Mouse (Mus musculus) layer of hippocampus, adult 18-20 months (tissue): ENCODE measurements around the gene Myo1h. TPM values are rescaled to one million over a fixed set of nuclear protein-coding genes. Genes with fewer than 3 reads are reported as not detected.

ENCODE experiments used
- DNase-seq, 2 experiments: peaks; one replicate each; pipeline ENCODE4 v3.0.0; 2022; ENCODE audit warnings: low spot score in 2 of 2
- total RNA-seq, 2 experiments: library from RNA; stranded (reverse); gene quantifications; 2 replicates each; pipeline ENCODE4 v1.2.3; 2021

Myo1h gene
- total RNA-seq, 2 experiments from 2014 or later: 3.6 to 3.7 TPM

DNA sequence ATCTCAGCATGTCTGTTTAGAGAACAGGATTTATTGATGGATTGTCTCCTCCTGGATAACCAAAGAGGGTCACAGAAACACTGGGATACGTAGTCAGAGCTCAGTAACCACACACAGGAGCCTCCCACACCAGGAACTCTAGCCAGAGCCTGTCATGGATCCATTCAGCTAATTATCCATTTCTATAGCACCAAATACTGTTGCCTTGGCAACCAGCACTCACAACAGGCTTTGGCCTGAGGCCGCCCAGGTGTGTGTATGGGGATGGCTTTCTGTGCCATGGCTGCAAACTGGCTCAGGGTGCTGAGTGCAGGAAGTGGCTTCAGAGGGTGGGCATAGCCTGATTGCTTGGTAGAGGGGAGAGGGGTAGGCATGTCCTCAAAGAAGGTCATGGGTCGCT is 1.0 kb downstream of the Myo1h start:
- DNase-seq: peak in 1 of 2 experiments; percentile 12

DNA sequence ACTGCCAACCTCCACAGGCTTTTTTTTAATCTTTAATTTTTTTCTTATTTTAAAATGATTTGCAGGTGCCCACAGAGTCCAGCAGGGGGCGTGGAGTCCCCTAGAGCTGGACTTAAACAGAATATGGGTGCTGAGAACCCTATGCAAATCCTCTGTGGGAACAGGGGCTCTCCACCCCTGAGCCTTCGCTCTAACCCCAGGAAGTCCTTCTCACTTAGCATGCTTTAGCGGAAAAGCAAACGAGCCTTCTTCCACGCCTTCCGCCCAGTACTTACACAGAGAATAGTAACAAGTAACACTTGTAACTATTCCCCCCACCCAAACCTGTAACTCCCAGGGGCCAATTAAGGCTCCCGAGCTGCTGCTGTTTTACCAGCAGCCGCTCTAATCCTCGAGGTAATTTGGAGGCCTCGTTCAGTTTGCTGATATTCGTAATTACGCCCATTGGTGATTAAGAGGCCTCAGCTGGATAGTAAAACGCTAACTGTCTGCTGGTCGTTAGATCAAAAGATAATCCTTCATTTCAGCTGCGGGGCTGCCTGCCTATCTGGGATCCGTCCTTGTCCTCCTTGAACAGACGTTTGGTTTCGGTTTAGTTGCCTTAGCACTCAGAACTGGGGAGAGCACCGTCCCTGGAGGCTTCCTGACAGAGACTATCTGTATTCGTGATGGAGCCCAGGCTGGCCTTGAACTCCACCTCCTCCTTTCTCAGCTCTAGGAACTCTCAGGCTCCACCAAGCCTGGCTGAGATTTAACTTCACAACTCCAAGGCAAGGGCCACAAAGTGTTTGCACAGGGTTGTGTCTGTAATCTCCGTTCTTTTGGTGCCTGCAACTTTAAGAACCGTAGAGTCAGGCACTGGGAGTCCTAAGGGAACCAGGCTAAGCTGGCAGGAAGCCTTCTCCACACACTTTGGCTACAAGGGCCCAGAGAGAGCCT is 8.0 kb downstream of the Myo1h start:
- DNase-seq: no peak

DNA sequence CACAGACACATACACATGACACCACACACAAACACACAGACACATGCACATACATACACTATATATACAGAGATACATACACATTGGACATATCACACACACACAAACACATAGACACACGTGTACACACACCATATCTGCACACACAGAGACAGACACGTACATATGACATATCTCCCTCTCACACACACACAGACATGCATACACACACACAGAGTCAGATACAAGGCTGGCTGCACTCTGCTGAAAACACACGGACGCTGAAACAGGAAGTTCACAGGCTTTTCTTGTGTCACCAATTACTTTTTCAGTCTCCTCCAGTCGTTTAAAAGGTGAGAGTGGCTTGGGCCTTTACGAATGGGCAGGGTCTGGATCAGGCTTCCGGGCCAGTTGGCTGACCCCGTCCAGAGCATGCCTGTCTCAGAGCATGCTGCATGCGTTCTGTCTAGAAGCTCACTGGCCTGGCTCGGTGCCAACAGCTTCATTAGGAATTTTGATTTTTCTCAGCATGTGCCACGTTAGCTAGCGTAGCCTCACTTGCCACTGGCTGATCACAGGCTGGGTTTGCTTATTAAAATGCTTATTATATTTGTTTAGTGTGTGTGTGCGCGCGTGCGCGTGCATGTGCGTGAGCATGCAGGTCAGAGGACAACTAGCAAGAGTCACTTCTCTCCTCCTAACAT is 9.4 kb downstream of the Myo1h start:
- no peak for DNase-seq

DNA sequence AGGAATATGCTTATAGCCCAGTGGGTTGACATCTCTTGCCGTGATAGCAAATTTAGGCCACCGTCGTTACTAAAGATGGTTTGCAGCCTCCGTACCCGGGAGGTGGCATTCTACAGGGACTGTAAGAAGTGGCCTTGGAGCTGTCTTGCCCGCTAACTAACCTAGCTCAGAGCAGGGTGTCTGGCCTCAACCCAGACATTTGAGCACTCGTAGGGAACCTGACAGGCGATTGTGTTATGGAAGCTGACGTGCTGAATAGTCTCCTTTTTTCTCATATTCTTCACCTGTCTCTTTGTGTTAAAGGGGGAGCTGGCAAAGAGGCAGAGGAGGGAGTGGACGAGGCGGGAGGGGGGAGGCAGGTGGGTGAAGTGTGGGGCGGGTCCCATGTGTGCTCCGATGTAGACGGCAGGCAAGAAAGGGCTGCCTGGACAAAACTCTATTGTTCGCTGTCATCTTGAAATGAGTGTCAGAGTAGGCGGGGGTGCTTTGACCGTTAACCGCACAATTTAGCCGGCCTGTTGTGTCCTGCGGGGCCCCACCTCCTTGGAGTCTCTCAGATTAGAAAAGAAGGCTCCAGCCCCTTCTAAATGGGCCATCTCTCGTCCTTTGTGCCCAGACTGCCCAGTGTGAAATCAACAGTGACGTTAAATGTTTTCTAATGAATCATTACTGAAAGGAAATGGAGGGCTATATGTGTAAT is 10.3 kb downstream of the Myo1h start:
- no peak for DNase-seq

DNA sequence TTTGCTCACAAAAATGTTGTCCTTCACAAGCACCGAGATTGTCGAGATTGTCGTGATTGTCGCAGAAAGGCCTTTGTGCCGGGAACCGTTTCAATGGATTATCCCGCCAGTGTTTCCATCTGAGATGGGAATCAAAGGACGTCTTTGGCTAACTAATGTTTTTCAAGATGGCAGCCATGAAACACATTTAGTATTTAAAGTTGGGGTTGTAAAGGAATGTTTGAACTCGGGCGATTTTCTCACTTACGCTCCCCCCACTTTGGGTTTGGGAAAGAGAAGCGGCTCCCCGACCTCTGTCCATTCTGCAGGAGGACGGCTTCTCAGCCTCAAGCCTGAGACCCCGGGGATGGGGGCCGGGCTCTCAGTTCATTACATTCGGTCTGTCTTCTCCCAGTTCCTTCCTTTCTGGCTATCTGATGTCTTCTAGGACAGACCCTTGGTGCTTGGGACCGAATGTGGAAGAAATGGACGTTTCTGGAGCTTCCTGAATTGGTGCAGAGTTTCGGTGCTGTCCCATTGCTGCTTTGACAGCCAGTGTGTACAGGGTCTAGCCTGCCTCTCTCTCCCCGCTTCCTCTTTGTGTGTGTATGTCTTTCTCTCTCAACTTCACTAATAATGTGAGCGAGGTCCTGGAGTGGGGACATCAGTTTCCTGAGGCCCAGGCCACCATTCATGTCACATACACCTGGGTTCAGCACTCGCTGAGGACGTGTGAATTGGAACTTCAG is 11.1 kb downstream of the Myo1h start:
- DNase-seq: no peak

DNA sequence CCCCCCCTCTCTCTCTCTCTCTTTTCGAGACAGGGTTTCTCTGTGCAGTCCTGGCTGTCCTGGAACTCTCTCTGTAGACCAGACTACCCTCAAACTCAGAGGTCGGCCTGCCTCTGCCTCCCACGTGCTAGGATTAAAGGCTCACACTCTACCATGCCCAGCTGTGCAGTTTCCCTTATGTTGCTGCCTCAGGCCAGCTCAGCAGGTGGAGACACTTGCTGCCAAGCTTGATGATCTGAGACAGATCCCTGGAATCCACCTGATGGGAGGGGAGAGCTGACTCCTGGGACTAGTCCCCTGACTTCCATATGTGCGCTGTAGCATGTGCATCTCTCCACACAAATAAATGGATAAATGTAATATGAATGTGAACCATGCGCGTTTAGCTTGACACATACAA is 14.2 kb downstream of the Myo1h start:
- no peak for DNase-seq

DNA sequence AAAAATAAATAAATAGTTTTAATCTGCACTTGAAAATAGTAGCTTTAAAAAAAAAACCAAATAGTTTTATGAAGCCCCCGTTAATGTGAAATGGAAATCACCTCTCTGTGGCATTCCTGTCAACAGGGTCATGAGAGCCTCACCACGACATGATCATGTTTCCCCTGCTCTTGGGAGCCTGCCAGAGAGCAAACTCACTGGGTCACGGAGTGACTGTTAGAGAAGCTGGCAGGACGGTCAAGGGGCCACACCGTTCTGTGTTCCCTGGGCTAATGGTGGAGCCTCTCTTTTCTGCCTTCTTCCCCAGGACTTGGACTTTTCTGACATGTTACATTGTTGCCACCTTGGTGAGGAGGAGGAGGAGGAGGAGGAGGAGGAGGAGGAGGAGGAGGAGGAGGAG is 17.5 kb downstream of the Myo1h start:
- DNase-seq: no peak

DNA sequence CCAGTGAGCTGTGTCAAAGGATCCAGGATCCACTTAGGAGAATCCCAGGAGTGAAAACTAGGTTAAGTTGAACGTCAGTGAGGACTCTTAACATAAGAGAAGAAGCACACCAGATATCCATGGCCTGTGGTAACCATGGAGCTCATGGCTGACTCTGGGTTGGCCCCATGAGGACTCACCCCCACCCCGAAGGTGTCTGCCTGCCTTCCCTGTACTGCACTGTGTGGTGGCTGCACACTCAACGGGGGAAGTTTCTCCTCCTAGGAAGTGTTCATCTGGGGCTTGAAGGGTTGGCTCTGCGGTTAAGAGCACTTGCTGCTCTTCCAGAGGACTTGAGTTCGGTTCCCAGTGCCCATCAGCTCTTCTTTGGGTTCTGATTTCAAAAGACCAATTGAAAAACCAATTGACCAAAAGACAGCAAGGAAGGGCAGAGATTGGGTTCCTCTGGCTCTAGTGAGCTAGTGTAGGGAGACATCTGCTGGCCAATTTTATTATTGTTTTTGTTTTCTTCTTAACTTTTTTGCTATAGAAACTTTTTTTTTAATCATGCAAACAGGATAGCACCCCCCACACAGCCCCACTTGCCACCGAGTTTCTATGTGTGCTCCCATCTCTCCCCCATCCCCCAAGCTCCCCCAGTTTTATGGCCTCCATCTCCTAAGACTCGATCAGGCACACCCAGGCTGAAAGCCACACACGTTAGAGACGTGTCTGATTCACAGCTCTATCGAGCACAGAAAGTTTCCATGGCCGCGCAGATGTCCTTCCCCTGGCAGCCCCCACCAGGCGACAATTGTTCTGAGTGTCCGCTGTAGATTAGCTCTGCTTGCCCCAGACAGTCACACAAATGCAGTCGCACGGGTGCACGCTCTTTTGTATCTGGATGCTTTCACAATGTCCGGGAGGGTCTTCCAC is 20.1 kb downstream of the Myo1h start:
- DNase-seq: peak in 1 of 2 experiments; percentile 46

DNA sequence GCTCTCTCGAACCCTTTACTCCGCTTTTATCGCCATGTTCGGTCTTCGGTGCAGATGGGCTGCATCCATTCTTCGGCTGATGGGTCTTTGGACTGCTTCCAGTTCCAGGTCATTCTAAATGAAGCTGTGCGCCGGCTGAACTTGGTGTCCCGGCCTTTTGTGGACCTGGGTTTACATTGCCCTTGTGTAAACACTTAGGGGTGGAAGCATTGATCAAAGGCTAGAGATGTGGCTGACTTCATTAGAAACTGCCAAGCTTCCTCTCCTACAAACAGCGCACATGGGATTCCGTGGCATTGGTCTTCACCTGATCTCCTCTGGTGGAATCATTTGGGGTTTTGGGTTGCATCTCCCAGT is 20.7 kb downstream of the Myo1h start:
- DNase-seq: no peak

DNA sequence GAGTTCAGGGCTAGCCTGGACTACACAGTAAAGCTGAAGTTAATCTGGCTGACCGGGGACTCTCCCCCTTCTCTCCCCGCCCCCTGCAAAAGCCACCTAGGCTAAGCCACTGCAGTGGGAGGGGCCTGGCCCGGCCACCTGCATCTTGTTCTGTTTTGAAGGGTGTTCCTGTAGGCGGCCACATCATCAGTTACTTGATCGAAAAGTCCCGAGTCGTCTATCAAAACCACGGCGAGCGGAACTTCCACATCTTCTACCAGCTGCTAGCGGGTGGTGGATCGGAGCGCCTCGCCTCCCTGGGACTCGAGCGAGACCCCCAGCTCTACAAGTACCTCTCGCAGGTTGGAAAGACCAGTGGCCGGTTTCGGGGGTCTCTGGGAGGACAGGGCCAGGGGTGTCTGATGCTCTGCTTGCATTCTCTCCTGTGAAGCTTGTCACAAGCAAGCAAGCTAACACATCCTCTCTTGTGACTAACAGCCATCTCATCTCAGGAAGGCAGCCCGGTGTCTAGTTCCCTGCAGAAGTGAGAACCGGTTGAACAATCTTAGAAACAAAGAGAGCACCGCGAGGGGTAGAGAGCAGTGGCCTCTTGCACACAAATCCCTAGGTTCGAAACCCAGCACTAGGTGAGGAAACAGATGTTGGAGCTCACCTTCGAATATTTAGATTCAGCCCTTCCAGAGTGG is 34.3 kb downstream of the Myo1h start:
- DNase-seq: no peak

DNA sequence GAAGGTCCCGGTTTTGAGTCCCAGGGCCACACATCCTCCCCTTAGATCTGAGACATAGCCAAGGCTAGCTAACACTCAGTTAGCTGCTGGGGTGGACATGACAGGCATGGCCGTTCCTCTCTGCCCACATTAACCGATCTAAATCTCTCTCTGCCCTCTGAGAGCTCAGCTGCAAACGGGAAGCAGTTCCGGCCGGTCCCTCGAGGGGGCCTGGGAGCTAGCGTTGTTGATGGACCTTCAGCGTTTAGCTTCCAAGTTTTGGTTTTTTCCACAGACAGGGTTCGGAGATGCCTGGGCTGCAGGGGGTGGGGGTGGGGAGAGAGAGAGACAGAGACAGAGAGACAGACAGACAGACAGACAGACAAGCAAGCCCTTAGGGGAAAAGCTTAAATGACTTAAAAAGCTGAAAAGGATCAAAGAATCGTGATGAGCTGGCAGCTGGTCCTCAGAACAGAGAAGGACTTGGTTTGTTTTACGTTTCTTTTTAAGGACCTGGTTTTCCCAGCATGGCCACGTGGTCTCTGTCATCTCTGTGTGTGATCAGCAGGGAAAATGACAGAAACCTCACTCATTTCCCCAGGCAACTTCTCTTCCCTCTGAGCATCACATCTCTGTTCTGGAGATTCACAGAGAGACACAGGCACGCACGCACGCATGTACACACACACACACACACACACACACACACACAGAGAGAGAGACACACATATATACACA is 35.0 kb downstream of the Myo1h start:
- DNase-seq: no peak

DNA sequence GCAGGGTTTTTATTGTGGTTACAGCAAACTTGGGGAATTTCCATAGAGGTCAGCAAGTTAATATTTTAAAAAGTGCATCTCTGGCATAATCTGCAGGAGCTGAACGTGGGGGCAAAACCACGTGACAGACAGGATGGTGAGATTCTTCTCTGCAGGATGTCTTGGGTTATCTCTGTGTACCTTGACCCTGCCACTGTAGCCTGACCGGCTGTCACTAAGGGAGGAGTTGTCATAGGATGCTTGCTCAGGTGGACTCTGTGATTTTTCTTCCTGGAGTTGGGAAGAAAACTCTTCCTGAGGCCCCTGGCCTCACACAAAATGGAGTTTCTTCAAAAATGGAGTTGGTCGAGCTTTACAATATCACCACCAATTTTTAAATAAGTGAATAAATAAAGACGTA is 54.0 kb downstream of the Myo1h start:
- DNase-seq: no peak

DNA sequence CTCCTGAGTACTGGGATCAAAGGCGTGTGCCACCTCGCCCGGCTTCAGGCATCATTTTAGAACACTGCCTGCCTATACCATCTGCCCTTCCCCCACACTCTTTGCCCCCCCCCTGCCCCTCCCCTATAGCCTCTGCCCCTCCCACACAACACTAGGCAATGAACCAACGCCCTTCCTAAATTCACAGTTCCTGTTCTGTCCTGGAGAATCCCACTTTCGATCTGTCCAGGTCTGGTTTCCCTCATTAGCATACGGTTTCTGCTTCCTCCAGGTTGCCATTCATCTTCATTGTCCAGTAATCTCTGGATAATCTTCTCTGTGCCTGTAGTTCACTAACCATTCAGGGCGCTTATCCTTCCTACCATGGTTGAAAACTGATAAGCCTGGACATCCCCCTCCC is 54.6 kb downstream of the Myo1h start:
- no peak for DNase-seq

DNA sequence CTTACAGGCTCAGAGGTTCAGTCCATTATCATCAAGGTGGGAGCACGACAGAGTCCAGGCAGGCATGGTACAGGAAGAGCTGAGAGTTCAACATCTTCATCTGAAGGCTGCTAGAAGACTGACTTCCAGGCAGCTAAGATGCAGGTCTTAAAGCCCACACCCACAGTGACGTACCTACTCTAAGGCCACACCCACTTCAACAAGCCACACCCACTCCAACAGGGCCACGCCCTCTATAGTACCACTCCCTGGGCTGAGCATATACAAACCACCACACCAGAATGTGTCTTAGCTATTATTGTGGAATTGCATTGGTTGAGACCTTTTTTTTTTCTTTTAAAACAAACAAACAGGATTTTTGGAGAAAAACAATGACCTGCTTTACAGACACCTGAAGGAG is 56.6 kb downstream of the Myo1h start:
- DNase-seq: no peak

DNA sequence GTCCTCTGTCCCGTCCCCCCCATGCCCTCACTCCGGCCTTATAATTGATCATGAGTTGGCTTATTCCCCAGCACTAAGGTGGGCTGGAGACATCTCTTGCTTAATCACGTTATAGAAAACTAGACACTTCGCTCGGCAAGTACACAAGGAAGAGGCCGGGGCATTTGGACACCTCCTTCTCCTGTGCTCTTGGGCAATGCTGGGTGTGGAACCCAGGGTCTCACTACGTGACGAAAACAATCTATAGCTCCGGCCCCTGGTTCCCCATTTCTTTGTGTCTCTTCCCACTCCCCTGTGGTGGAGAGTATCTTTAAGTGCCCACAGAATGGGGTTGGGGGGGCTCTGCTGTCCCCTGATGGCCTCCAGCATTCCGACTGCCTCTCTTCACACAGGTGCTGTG is 58.0 kb downstream of the Myo1h start:
- no peak for DNase-seq

DNA sequence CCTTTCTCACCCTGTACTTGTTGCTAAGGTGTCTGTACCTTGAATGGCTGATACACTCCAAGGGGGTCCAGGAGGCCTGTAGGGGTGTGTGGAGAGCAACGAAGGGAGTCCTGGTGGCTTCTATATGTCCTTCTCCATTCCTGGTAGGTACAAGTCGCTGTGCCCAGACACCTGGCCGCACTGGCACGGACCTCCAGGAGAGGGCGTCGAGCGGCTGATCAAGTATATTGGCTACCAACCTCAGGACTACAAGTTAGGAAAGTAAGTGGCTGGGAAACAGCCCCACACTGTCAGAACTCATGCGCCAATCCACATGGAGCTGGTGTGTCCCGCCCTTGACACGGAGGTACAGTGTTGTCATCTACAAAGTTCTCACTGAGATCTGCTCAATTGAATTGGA is 62.5 kb downstream of the Myo1h start:
- no peak for DNase-seq

DNA sequence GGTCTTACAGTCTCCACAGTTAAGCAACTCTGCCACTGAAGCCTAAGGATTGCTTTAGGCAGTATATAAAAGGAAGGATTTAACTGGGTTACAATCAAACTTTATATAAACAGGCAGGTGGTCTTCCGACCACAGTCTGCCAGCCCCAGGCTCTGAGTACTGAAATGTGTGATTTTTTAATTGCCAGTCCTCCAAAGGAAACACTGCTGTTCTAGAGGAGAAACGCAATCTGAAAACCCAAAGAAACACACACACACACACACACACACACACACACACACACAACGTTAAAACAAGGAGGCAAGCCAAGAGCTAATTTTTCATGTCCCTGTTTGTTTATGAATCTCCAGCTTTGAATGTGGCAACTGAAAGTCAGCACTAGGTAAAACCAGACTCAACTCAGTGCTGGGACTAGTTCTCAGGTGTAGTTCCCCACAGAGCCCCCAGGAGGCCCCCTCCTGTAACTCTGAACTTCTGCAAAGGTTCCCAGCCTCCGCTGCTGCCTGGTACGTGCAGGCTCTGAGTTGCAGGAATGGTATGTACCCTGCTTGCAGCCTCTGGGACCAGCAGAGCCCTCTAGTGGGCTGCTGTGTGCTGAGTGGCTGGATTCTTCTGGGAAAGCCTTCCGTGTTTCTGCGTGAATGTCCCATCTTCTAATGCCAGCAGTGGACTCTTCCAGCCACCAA is 67.4 kb downstream of the Myo1h start:
- peak; percentile 59 to 82 for DNase-seq

DNA sequence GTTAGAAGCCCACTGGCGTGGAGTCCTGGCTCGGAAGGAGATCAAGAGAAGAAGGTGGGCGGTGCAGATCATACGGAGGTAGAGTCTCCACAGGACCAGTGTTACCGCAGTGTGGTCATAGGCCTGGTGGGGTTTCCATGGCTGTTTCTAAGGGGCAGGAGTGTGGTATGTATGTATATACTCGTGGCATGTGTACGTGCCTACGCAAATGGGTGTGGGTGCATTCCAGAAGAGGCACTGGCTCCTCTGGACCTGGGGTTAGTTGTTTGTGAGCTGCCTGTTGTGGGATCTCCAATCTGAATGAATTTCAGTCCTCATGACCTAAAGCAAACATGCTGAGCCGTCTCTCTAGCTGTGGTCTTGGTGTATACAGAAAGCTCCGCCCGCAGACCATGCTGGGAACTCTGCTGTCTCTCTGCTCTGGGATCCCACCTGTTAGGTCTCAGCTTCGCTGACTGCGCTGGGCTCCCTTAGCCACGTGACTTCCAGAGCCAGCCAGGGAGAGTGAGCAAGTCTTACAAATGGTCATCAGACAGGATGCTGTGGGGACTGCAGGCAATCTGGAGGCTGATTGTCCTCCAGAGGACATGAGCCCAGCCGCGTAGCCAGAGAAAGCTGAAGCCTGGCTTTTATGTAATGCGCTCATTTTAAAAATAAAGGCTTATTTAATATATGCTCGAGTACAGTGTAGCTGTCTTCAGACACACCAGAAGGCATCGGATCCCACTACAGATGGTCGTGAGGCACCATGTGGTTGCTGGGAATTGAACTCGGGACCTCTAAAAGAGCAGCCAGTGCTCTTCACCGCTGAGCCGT is 68.2 kb downstream of the Myo1h start:
- DNase-seq: peak; percentile 59 to 82
